ENCODE assay signal across 9 mouse cellular contexts in the genomic region with DNA sequence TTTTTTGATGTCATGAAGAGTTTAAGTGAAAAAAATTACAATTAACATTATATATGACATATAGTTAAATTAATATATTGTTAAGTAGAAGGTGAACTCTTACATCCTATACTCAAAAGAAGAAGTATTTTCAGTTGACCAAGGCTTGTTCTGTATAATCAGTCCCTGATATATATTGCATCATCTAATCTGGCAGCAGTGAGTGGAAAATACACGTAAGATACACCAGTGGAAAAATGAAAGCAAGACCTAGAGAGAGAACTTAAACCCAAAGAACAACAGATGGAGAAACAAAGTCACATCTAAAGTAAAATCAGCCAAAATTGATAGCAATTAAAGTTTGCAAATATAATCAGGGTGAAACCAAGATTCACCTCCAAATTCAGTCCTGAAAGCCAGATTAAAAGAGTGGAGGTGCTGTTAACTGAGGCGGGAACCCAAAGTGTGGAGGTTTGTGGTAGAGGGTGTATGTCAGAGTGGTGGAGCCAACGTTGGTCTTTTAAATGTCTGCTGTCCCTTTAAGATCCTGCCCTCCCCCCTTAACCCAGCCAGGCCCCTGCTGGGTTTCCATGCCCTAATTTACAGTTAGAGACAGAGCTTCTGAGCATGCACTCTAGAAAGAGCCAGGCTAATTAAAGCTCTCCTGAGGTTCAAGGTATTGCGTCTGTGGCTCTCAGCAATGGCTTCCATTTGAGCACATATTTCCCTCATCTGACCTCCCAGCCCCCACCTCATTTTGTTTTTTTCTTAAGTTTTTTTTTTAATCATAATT. TPM values are rescaled to one million over a fixed set of nuclear protein-coding genes. Genes with fewer than 3 reads are reported as not detected.
DNase-seq lines count a peak whose midpoint lies in the region; ATAC-seq lines count a peak whose summit lies in the region.
"Had no signal": no experiment of that assay in that cellular context is flagged by ENCODE, and none has a peak within 500 bp of the region (broad histone marks: within the 10 kb centered on the region; RNA-seq: fewer than 3 reads in every experiment).

No protein-coding gene starts in this region.

- peak; percentile 46; the same call in 1 of the 2 replicates for ATAC-seq in heart, embryonic 16.5 days (replicated peaks; ENCODE audit: extremely low read depth, insufficient read depth, low FRiP score)
- ATAC-seq in embryonic facial prominence, embryonic 15.5 days (ENCODE audit: insufficient number of reproducible peaks, low FRiP score, low TSS enrichment, low read depth): 0 out of 2 replicates have a peak, but pooled peaks have one; percentile 31
- ATAC-seq in midbrain, embryonic 14.5 days (ENCODE audit: low FRiP score, low TSS enrichment): peak; percentile 64; the same call in 1 of the 2 replicates

- WGBS in heart, embryonic 16.5 days: 32% methylated on average over 4 of the region's 4 CpGs
- WGBS in embryonic facial prominence, embryonic 15.5 days: 37% methylated on average over 4 of the region's 4 CpGs
- 48% methylated on average over 4 of the region's 4 CpGs for WGBS in midbrain, embryonic 14.5 days

- H3K9ac ChIP-seq in heart, embryonic 16.5 days (ENCODE audit: low read length): no peak overlapping the region
- H3K9ac ChIP-seq in embryonic facial prominence, embryonic 15.5 days: no peak overlapping the region
- no peak overlapping the region for H3K9ac ChIP-seq in midbrain, embryonic 14.5 days (replicated peaks; ENCODE audit: low read length)
- H3K9ac ChIP-seq: liver, embryonic 15.5 days had no signal

- no peaks in the 10 kb centered on the region for H3K9me3 ChIP-seq in heart, embryonic 16.5 days (replicated peaks; ENCODE audit: control insufficient read depth, low read length)
- no peaks in the 10 kb centered on the region for H3K9me3 ChIP-seq in embryonic facial prominence, embryonic 15.5 days (replicated peaks)
- H3K9me3 ChIP-seq in midbrain, embryonic 14.5 days (ENCODE audit: control insufficient read depth, low read length): no peaks in the 10 kb centered on the region
- H3K9me3 ChIP-seq: liver, embryonic 15.5 days had no signal

- intact Hi-C loops in heart, postnatal 36 days (cut with DNase I): no loop called here

- no peak for DNase-seq in heart, postnatal 36 days
- peak; percentile 29 for DNase-seq in cerebellum, adult 11 months
- peak; percentile 71 for DNase-seq in midbrain, embryonic 14.5 days
- DNase-seq in layer of hippocampus, adult 18-20 months (ENCODE audit: low spot score in 2 of 2): no peak
- no peak for DNase-seq in spleen, postnatal 14 days (ENCODE audit: low spot score in 2 of 2)
- DNase-seq in right cerebral cortex, adult 2 months (ENCODE audit: low spot score in 2 of 2): no peak

- peaks cover 16% of the 10 kb centered on the region for H3K4me1 ChIP-seq in heart, embryonic 16.5 days (ENCODE audit: control insufficient read depth, insufficient read depth, low read length)
- peaks cover 6% of the 10 kb centered on the region; the same call in 1 of the 2 replicates for H3K4me1 ChIP-seq in embryonic facial prominence, embryonic 15.5 days
- H3K4me1 ChIP-seq in midbrain, embryonic 14.5 days (ENCODE audit: control insufficient read depth, insufficient read depth, low read length): peaks cover 19% of the 10 kb centered on the region

- no peak overlapping the region for H3K4me3 ChIP-seq in heart, embryonic 16.5 days (ENCODE audit: low read length)
- H3K4me3 ChIP-seq in embryonic facial prominence, embryonic 15.5 days (replicated peaks): no peak overlapping the region
- no peak overlapping the region for H3K4me3 ChIP-seq in midbrain, embryonic 14.5 days (replicated peaks; ENCODE audit: low read depth, low read length)
- H3K4me3 ChIP-seq: liver, embryonic 15.5 days had no signal

- no peak overlapping the region for H3K27ac ChIP-seq in heart, embryonic 16.5 days (ENCODE audit: low read length)
- no peak overlapping the region for H3K27ac ChIP-seq in embryonic facial prominence, embryonic 15.5 days (replicated peaks)
- H3K27ac ChIP-seq in midbrain, embryonic 14.5 days (replicated peaks; ENCODE audit: low read depth, low read length): no peak overlapping the region
- H3K27ac ChIP-seq: liver, embryonic 15.5 days had no signal

- H3K4me2 ChIP-seq in heart, embryonic 16.5 days (ENCODE audit: low read depth, low read length): no peak overlapping the region
- H3K4me2 ChIP-seq in embryonic facial prominence, embryonic 15.5 days (replicated peaks): no peak overlapping the region
- no peak overlapping the region for H3K4me2 ChIP-seq in midbrain, embryonic 14.5 days (ENCODE audit: low read length)
- H3K4me2 ChIP-seq: liver, embryonic 15.5 days had no signal

- H3K36me3 ChIP-seq in heart, embryonic 16.5 days (ENCODE audit: control insufficient read depth, insufficient read depth): no peaks in the 10 kb centered on the region
- no peaks in the 10 kb centered on the region for H3K36me3 ChIP-seq in embryonic facial prominence, embryonic 15.5 days
- no peaks in the 10 kb centered on the region for H3K36me3 ChIP-seq in midbrain, embryonic 14.5 days (ENCODE audit: control insufficient read depth, insufficient read depth, low read length)
- H3K36me3 ChIP-seq: liver, embryonic 15.5 days had no signal

- no peaks in the 10 kb centered on the region for H3K27me3 ChIP-seq in heart, embryonic 16.5 days (ENCODE audit: control insufficient read depth, insufficient read depth, low read length)
- no peaks in the 10 kb centered on the region for H3K27me3 ChIP-seq in embryonic facial prominence, embryonic 15.5 days
- no peaks in the 10 kb centered on the region for H3K27me3 ChIP-seq in midbrain, embryonic 14.5 days (ENCODE audit: control insufficient read depth, insufficient read depth, low read length)

RNA-seq across cellular contexts. Expression of gene Slc22a15, which starts 5.0 kb away (rescaled TPM):
- 3.5 and 4.1 TPM in 2 replicates for polyA plus RNA-seq in heart, embryonic 16.5 days (2015; fragmentation: Nextera tagmentation; extraction: Ambion mirVana)
- 1 to 10 TPM; 2.5 to 2.8 TPM for total RNA-seq in heart, postnatal 36 days (2021)
- polyA plus RNA-seq in embryonic facial prominence, embryonic 15.5 days (2015; fragmentation: Nextera tagmentation; extraction: Ambion mirVana): 6.5 and 7.2 TPM in 2 replicates
- 7.9 and 8.8 TPM in 2 replicates for polyA plus RNA-seq in midbrain, embryonic 14.5 days (2014; fragmentation: Nextera tagmentation; extraction: Ambion mirVana)
- total RNA-seq in layer of hippocampus, adult 18-20 months (2021): 1 to 10 TPM; 9.0 to 9.2 TPM

Comparison
In these comparisons a context has a peak if more than half of its experiments do, and no peak if none do; other contexts are left out.
1. DNase-seq: peak in cerebellum, adult 11 months (single experiment) and midbrain, embryonic 14.5 days (single experiment); none in heart, postnatal 36 days (0 of 2), layer of hippocampus, adult 18-20 months (0 of 2), spleen, postnatal 14 days (0 of 2) and right cerebral cortex, adult 2 months (0 of 2).
2. Peak in every context shown above with its lines, with median percentiles within 50 percentile points of each other: ATAC-seq.